Comparison of ENCODE assay signal across 23 mouse cellular contexts in the genomic region with DNA sequence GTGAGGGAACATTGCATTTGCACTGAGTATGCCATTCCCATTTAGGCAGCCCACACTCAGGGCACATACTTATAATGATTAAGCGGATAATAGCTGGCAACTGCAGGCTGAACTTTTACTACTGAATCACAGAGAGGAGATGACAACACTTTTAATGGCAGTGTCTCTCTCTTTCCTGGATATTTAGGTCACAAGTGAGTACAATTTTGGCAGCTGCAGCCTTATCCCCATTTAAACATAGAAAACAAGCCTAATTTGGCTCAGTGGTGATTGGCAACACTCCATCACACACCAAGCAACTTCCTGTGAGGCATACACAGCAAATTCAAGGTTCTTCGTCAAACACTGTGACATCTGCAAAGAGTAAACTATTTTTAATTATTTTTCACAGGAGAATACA.
DNase-seq lines count a peak whose midpoint lies in the region; ATAC-seq and TF ChIP-seq lines count a peak whose summit lies in the region.
"Had no signal": no experiment of that assay in that cellular context is flagged by ENCODE, and none has a peak within 500 bp of the region (broad histone marks: within the 10 kb centered on the region; RNA-seq: fewer than 3 reads in every experiment).

No protein-coding gene starts in this region.

- TF ChIP-seq POLR2A in cerebellum, adult 2 months (IDR thresholded peaks at IDR 0.05; ENCODE audit: borderline replicate concordance, insufficient read depth, low read length), result no peak

- no peak for TF ChIP-seq CTCF in cerebellum, adult 2 months (IDR thresholded peaks at IDR 0.05; ENCODE audit: borderline replicate concordance, insufficient read depth, low read depth, low read length)

- peak; percentile 15 for DNase-seq in layer of hippocampus, adult 9-11 months
- DNase-seq in layer of hippocampus, adult 9-10 months (ENCODE audit: low spot score), result no peak
- peak; percentile 66 for DNase-seq in brain, adult 2 months (ENCODE audit: low read depth, low spot score)
- peak; percentile 7 to 47 for DNase-seq in cerebellum, adult 2 months
- DNase-seq in cerebellum, postnatal 36 days, result peak; percentile 7 to 11
- no peak for DNase-seq in embryo, embryonic 10.5 days (ENCODE audit: low spot score)
- DNase-seq: adrenal gland, postnatal 10 days; forebrain, postnatal 0 days; kidney, adult 2 months; kidney, postnatal 14 days; lung, postnatal 14 days; midbrain, embryonic 14.5 days; spleen, adult 18-20 months had no signal

- no peaks in the 10 kb centered on the region for H3K9me3 ChIP-seq in midbrain, embryonic 15.5 days
- H3K9me3 ChIP-seq: embryonic facial prominence, embryonic 13.5 days; heart, embryonic 10.5 days; hindbrain, embryonic 13.5 days; limb, embryonic 15.5 days; liver, embryonic 15.5 days had no signal

- no peak for ATAC-seq in midbrain, embryonic 15.5 days (replicated peaks)
- ATAC-seq: forebrain, postnatal 0 days; inflammation-experienced regulatory T-cells, adult 6 months; Patski had no signal

- 33% methylated on average over 2 of the region's 2 CpGs for WGBS in cerebellum, adult 2 months
- WGBS in midbrain, embryonic 15.5 days, result 86% methylated on average over 2 of the region's 2 CpGs

- no peaks in the 10 kb centered on the region for H3K36me3 ChIP-seq in midbrain, embryonic 15.5 days (replicated peaks)
- H3K36me3 ChIP-seq: embryonic facial prominence, embryonic 13.5 days; heart, embryonic 10.5 days; hindbrain, embryonic 13.5 days; limb, embryonic 15.5 days; liver, embryonic 15.5 days had no signal

- peaks cover 2% of the 10 kb centered on the region; the same call in 1 of the 2 replicates for H3K4me1 ChIP-seq in cerebellum, adult 2 months (ENCODE audit: control insufficient read depth, insufficient read depth, low read length)
- H3K4me1 ChIP-seq in midbrain, embryonic 15.5 days, result no peaks in the 10 kb centered on the region
- H3K4me1 ChIP-seq: embryonic facial prominence, embryonic 13.5 days; heart, embryonic 10.5 days; hindbrain, embryonic 13.5 days; limb, embryonic 15.5 days; liver, embryonic 15.5 days; megakaryocyte, embryonic 14.5 days had no signal

- H3K9ac ChIP-seq in midbrain, embryonic 15.5 days, result no peak overlapping the region
- H3K9ac ChIP-seq: embryonic facial prominence, embryonic 13.5 days; forebrain, postnatal 0 days; hindbrain, embryonic 13.5 days; limb, embryonic 15.5 days; liver, embryonic 15.5 days had no signal

- no peak overlapping the region for H3K27ac ChIP-seq in cerebellum, adult 2 months (ENCODE audit: insufficient read depth, low read length)
- no peak overlapping the region for H3K27ac ChIP-seq in midbrain, embryonic 15.5 days
- H3K27ac ChIP-seq: embryonic facial prominence, embryonic 13.5 days; heart, embryonic 10.5 days; hindbrain, embryonic 13.5 days; limb, embryonic 15.5 days; liver, embryonic 15.5 days had no signal

- no peak overlapping the region for H3K4me3 ChIP-seq in cerebellum, adult 2 months (replicated peaks; ENCODE audit: insufficient read depth, low read depth, low read length)
- no peak overlapping the region for H3K4me3 ChIP-seq in midbrain, embryonic 15.5 days
- H3K4me3 ChIP-seq: embryonic facial prominence, embryonic 13.5 days; heart, embryonic 10.5 days; hindbrain, embryonic 13.5 days; limb, embryonic 15.5 days; liver, embryonic 15.5 days; megakaryocyte, embryonic 14.5 days; myocyte had no signal

- no peak overlapping the region for H3K4me2 ChIP-seq in midbrain, embryonic 15.5 days
- H3K4me2 ChIP-seq: embryonic facial prominence, embryonic 13.5 days; hindbrain, embryonic 13.5 days; limb, embryonic 15.5 days; liver, embryonic 15.5 days had no signal

- no peaks in the 10 kb centered on the region for H3K27me3 ChIP-seq in cerebellum, adult 2 months (ENCODE audit: control insufficient read depth, insufficient read depth, low read length)
- H3K27me3 ChIP-seq in midbrain, embryonic 15.5 days (replicated peaks), result no peaks in the 10 kb centered on the region
- H3K27me3 ChIP-seq: embryonic facial prominence, embryonic 13.5 days; hindbrain, embryonic 13.5 days; limb, embryonic 15.5 days; liver, embryonic 15.5 days; megakaryocyte, embryonic 14.5 days; Patski had no signal

Comparison
In these comparisons a context has a peak if more than half of its experiments do, and no peak if none do; other contexts are left out.
1. DNase-seq: peak in layer of hippocampus, adult 9-11 months (single experiment), brain, adult 2 months (single experiment), cerebellum, adult 2 months (2 of 2) and cerebellum, postnatal 36 days (2 of 2); none in layer of hippocampus, adult 9-10 months (single experiment) and embryo, embryonic 10.5 days (single experiment).